Mouse (Mus musculus) olfactory bulb, adult 2 months (tissue): ENCODE data around the gene Rasl10b.

ENCODE experiments used
- CTCF ChIP-seq: fragments of 200-500 bp; IDR thresholded peaks from 2 replicates; pipeline ENCODE4 v1.5.1; 2012; ENCODE audit warnings: low read depth, mild to moderate bottlenecking, low read length, moderate library complexity; ENCODE audit not compliant: insufficient read depth
- POLR2A ChIP-seq: fragments of 200-500 bp; IDR thresholded peaks from 2 replicates; pipeline ENCODE4 v1.6.1; 2012; ENCODE audit warnings: mild to moderate bottlenecking, low read depth, low read length, moderate library complexity; ENCODE audit not compliant: insufficient read depth

DNA sequence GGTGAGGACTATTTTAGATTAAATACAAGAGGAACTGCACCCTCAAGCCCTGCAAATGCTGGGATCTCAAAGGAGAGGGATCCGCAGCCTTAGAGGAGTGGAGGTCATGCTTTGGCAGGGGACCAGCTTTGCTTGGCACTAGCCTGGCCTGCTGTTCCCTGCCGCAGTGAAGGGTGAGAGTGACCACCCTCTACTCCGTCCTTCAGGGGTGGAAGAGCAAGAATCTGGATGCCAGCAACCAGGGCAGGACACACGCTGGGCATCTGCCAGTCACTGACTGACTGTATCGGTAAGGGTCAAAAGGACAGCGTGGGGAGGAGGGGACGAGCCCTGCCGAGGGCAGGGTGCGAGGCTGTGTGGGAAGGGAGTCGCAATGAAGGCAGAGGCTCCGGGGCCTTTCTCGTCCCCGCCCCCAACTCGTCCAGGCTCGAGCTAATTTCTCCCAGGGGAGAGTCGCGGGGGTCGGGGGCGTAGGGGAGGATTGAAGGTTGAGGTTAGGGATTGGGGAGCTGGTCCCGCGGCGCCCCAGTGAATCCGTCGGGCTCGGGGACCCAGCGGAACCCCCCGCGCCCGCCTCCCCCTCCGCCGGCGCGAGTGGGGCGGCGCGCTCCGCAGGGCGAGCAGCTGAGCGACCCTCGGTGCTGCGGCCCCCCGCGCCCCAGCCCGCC, at the start of gene Rasl10b:
- TF ChIP-seq POLR2A (no peak), CTCF (no peak)
